Mouse (Mus musculus) gastrocnemius, adult 18-20 months (tissue): ENCODE results near the gene Noto. TPM values are rescaled to one million over a fixed set of nuclear protein-coding genes. Genes with fewer than 3 reads are reported as not detected.
A peak's percentile ranks its signal among the peaks of the same experiment; 100 is the strongest.
"Not testable (repeated sequence)": the region's sequence is repeated elsewhere in the genome, so short reads cannot be mapped to it uniquely, and the experiment has no call there.

Source experiments
- DNase-seq: peaks from one replicate; pipeline ENCODE4 v3.0.0; 2021; ENCODE audit warnings: low spot score
- total RNA-seq, 2 experiments: library from RNA; stranded (reverse); gene quantifications; 2 replicates each; pipeline ENCODE4 v1.2.3; 2021

The Noto gene
- total RNA-seq, 2 experiments from 2014 or later, result not detected

DNA sequence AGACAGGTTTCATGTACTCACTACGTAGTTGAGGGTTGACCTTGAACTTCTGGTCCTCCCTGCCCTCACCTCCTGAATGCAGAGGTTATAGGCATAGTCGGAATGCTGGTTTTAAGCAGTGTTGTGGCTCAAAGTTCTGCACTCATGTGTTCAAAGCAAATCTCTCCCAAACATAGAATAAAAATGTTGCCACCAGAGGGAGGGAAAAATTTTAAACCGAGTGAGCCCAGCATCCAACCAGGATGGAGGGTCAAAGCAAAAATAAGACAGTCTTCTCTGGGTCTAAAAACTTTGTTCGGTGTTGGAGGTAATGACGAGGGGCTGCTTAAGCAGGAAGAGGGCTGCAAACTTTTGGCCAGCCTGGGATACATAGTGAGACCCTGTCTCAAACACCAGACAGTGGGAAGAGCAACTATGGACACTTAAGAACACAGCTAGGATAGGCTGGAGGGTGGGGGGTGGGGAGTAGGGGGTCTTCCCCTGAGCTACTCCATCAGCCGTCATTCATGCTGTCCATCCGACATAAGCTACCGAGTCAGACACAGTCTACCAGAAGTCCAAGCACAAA, 7.7 kb downstream of the Noto start:
- DNase-seq, result no peak

DNA sequence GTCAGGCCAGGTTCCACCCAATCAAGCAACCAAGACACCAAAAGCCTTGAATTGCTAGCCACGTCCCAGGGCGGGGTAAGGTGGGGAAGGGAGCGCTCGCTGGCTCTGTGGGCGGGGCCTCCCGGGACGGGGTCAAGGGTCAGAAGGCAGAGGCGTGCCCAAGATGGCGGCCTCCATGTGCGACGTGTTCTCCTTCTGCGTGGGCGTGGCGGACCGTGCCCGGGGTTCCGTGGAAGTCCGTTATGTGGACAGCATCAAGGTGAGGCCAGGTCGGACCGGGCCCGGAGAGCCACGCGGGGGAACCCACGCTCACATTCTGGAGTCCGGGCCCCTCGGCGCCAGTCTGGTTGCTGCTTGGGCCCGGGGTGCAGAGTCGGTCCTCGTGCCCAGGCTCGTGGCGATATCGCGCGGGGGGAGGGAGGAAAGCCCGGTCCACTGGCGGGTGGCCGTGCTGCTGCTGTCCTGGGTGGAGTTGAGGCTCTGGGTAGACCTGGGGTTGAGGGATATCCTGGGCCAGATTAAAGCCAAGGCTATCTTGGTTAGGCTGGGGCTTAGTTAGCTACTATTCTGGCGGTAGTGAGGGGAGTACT, 8.3 kb downstream of the Noto start, which contains the start of gene Smyd5:
Smyd5 (plus strand) TSS at position 148 of the 590 bp plus-strand sequence.
- peak; percentile 90 for DNase-seq

DNA sequence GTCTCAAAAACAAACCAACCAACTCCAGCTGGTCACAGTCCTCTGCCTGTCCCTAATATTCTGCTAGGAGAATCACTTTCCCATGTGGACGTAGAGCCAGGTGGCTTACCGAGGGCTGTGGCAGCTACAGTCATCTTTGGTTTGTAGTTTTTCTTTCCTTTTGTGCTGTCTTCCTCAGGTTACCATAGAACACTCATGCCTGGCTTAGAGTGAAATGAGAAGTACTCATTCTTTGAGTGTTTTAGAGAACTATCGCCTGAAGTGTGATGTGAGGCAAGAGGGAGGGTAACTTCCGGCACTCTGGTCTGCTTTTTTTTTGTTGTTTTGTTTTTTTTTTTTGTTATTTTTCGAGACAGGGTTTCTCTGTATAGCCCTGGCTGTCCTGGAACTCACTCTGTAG, 10.2 kb downstream of the Noto start:
- no peak for DNase-seq

DNA sequence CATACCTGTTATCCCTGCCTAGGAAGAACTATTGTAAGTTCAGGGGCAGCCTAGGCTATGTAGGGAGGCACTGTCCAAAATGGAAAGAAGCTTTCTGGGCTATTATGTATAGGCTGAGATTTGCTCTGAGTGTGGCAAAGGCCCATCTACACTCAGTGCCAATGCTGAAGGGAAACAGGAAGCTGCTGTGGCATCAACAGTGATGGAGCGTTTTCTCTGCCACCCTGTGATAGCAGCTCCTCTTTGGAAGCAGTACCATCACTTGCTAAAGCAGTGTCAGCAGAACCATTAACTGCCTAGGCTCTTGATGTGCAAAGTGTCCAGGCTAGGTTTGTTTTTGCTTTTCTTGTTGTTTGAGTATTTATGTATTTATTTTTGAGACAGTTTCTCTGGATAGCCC, 12.5 kb downstream of the Noto start:
- DNase-seq, result no peak

DNA sequence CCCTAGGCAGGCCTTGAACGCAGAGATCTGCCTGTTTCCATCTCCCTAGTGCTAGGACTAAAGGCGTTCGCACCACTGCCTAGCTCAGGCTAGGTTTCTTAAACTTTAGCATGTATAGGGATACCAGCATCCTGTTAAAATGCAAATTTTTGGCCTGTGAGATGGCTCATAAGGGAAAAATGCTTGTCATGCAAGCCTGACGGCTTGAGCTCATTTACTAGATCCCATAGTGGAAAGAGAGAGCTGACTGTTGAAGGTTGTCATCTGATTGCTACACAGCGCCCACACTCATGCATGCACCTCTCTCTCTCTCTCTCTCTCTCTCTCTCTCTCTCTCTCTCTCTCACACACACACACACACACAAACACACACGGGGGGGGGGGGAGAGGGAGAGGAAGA, 12.9 kb downstream of the Noto start:
- DNase-seq, result no peak

DNA sequence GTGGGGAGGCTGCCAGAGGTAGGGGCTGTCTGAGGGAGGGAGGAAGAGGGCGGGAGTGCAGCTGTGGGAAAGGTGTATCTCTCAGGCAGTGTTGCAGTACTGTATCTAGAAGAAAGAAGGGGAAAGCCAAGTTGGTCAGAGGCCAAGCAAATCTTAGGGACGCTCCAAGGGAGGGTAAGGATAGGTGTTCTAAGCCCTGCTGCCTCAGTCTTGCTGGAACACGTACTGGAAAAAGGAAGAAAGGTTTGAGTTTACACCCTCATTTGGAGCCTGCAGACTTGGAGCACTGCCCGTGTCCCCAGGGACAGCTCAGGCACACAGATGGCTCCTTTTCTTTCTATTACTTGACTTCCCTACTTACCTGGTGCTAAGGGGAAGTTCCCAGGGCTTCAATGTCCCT, 17.5 kb downstream of the Noto start:
- DNase-seq, result no peak

DNA sequence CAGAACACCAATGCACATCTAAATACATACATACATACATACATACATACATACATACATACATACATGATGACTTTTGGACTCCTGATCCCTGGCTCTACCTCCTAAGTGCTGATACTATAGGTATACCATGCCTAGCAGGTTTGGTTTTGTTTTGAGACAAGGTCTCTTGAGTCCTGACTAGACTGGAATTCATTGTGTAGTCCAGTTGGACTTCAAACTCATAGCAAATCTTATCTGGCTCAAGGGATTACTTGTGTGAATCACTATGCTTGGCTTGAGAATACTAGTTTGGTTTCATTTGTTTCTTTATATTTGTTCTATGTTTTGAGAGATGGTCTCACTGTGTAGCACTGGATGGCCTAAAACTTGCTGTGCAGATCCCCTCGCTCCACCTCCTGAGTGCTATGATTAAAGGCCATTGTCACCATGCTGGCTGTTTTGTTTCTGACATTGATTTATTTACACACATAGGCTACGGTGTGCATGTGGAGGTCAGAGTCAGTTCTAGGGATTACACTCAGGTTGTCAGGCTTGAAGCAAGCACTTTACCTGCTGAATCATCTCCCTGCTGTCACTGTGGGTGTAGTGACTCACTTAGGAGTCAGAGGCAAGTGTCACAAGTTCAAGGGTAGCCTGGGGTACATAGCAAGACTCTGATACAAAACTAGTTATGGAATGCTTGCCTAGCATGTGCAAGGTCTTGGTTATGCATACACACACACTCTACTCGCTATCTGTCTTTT, 20.0 kb downstream of the Noto start:
- DNase-seq, result no peak

DNA sequence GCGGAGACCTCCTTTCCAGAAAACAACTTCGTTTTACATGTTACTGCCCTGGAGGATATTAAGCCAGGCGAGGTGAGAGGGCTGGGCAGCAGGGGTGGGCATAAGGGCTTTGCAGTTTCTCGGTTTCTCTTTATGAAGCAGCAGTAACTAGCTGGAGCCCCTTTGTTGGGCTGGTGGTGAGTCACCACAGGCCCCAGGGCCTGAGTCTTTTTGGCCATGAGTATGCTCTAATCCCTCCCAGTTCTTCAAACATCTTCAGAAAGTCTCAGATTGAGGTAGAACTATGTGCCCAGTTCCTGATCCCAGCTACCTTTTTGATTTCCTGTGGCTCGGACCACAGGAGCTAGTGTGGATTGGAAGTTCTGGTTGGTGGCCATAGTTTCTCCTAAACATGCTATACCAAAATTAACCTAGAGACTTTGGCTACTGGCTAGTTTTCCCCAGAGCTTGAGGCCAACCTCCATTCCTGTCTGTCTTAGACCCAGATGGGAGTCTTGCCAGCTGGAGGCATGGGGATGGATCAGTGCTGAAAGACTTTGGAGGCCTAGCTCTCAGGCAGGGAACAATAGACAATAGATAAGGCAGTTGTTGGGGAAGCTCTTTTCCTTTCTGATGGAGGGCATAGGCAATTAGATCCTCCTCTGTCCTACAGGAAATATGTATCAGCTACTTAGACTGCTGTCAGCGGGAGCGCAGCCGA, 20.7 kb downstream of the Noto start:
- no peak for DNase-seq

DNA sequence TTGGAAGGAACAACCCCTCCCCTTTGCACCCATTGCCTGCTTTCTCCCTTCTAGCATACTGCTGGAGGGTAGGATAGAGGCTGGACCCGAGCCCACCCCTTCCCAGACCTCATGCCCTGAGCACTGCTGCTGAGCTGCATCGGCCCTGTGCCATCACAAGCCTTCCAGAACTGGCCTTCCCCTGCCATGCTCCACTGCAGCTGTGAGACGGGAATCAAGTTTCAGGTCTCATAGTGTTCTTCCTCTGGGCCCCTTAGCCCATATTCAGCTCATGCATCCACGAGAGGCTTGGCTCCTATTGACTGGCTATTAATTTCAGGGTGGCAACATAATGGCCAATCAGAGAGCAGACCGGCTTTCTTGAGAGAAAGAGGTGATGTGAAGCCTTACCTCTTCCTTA, 21.6 kb downstream of the Noto start:
- peak; percentile 47 for DNase-seq

DNA sequence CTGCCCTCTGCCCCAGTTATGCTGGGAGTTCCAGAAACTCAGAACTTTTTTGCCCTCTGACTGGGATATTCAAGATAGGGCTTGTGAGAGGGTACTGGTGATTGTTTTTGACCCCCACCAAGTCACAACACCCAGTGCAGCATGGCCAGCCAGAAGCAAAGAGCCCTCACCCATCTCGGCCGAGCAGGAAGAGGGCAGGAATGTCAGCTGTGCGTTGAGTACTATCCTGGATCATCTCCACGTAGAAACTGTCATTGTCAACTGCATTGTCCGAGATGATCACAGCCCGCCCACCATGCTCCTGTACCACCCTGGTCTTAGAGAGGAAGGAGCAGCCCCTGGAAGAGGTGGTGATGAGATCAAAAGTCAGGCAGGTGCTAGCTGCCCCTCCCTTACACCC, 23.7 kb downstream of the Noto start:
- DNase-seq, result no peak

DNA sequence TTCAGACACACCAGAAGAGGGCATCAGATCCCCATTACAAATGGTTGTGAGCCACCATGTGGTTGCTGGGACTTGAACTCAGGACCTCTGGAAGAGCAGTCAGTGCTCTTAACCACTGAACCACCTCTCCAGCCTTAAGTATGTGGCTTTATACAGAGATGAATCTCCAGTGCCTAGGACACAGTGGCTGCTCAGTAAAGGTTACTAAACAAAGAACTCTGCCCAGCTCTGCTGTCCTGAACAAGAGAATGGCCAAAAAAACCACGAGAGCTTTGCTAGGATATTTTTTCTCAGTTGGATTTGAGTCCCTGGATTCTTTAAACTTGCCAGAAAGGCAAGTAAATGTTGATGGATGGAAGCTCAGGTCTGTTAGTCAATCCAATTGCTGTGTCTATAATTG, 26.5 kb downstream of the Noto start:
- not testable (repeated sequence) for DNase-seq

DNA sequence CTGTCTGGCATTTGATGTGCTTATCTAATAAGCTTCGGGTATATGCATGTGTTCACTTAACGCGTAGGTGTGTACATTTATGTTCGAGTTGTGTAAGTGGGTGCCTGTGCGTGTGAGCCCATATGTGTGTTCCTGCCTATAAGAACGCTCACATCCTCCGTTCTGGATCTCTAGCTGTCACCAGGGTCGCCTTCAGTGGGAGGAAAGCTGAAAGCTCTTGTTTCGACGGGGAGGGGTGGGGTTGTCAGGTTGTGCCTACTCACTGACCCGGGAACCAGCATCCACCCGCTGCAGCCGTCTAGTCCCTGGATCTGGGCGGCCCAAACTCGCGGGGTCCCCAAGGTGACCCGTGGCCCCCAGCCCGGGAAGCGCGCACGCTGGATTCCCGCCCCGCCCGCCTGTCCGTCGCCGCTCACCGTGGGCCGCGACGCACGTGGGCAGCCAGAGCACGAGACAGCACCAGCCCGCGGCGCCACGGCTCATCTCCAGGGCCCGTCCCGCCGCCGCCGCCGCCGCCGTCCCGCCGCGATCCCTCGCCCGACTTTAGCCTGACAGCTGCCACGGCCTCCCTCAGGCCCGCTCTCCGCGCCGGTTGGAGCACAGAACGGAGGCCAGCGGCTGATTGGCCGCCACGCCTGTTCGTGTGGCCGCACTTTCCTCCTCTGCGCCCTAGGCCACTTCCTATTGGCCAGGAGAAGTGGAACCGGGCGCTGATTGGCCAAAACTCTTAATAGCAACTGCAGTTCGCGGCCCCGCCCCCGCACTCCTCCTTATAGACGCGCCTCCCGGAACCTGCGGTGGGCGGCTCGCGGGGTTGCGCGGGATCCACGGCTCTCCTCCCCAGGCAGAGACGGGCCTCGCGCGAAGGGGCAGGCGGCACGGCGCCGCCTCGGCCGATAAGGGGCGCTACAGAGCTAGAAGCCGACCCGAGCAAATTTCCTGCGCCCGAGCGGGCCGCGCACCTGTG, 27.3 kb downstream of the Noto start, which contains the start of gene Cct7:
Cct7 (plus strand) TSS at position 818 of the 967 bp plus-strand sequence.
- peak; percentile 99 for DNase-seq

DNA sequence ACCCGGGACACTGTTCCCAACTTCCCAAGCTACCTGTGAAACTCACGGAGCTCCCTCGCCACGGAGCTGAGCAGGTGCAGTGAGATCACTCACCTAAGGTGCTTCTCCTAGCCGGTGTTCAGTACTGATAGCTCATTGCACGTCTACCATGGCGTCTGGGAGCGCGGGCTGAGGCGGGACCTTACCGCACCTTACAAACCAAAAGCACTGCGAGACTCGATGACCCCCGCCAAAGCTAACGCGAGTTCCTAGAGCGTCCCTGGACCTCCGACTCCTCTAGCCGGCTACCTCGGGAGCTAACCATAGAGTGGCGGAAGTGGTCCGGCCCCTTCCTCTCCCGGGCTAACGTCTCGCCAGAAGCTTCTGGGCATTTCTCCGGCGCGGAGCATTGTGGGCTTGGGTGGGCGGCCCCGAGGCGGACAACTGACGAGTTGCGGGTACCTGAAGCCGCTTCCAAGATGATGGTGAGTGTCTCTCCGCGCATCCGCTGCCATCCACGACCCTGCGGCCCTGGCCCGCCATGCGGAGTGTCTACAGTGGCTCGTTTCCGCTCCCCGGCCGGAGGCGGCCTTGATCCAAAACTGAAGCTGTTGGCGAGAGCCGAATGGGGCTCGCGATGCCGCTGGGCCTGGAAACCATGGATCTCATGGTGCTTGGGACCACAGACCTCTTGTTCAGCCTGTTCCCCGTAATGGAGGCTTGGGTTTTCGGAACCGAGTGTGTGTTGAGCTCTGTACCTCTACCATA, 28.2 kb downstream of the Noto start, which contains the start of gene Pradc1:
Pradc1 (minus strand) TSS at position 307 of the 747 bp plus-strand sequence.
- peak; percentile 99 for DNase-seq

DNA sequence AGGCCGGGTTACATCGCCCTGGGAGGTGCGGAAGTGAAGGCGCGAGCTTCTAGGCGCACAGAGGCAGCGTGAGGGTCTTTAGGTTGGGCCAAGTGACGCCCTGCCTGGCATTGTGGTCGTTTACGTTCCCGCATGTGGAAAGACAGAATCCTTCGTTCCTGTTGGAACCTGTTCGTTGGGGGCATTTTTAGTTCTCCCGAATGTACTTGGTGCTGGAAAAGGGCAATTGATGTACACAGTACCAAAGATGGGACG, 28.7 kb downstream of the Noto start:
- DNase-seq, result no peak

DNA sequence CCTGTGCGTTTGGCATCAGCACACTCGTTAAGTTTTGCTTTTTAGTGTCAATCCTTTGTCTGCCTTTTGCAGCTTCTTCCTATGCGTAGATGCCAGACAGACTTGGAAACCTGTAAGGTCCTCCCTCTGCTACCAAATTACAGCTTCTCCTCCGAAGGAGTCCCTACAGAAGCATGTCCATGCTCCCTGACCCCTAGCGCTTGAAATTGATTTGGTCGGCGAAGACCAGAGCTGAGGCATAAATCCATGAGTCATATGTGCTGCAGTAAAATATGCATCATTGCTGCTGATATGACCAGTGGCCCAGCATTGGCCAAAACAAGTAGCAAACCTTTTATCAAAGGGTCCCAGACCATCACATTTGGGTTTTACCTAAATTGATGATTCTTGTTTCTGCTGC, 29.1 kb downstream of the Noto start:
- DNase-seq, result no peak

DNA sequence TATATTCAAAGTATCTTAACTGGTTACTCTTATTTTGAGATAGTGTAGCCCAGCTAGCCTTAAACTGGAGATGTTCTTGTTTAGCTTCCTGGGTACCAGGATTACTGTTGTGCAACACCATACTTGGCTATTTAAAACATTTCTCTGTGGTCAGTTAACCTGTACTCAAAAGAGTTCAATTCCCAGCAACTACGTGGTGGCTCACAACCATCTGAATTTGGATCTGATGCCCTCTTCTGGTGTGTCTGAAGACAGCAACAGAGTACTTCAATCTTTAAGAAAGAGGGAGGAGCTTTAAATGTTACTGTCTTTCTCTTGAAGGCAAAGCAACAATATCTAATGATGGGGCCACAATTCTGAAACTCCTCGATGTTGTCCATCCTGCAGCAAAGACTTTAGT, 35.9 kb downstream of the Noto start:
- DNase-seq, result no peak

DNA sequence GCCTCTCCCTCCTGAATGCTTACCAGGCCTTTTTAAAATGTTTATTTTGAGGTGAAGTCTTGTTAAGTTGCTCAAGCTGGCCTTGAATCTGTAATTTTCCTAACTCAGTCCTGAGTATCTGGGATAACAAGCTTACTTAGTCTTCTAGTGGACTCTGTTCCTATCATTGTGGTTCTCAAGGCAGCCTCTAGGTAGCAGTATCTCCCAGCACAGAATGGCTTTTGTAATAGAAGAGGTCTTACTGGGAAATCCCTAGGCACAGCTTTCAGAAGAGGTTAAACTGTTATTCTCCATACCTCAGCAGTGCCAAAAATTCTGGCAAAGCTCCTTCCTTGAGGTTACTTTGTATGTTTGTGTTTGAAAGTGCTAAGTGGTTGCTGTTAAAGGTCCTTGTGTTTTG, 41.7 kb downstream of the Noto start:
- DNase-seq, result no peak

DNA sequence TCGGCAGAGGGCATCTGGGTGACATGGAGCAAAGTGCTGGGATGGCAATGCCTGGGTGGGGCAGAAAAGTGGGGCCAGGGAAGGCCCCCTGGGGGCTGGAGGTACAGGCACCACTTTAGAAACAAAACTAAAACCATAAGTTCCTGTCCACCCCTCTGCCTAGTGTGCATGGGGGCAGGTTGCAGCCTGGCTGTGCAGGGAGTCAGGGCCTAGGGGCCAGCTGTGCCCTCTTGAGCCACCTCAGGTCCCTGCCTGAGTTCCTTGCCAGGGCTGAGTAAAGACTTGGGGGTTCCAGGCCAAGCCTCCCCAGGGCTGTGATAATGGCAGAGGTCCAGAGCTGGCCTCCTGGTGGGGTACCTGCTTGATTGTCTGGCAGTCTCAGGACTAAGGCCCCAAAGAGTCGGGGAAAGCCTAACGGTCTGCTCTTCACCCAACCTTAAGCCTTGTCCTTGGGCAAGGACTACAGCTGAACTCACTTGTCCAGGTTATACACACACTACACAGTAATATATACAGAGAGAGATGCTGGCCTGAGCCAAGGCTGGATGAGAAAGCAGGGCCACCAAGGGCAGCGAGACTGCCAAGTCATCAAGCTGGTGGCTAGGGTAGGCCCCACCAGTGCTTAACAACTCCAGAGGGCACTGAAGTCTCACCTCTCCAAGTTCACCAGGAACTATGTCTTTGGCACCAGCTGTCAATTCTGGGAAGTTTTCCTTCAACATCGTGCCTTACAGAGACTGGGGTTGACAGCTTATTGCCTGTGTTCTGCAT, 46.2 kb downstream of the Noto start:
- DNase-seq, result no peak

DNA sequence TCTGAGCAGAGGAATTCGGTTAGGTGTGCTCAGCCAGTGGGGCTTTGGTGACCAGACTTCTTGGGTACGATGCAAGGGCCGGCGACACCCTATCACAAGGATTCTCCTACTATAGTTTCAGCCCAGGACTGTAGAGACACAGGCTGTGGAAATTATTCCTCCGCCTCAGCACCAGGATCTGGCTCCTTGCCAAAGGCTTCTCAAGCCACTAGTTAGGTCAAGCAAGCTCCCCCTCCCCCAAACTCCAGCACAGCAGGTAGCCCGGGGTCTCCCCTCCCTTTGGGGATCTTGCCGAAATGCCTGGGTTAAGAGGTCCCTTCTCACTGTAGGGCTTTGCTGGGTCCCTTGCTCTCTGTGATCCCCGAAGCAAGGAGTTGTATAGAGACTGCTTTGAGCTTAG, 48.3 kb downstream of the Noto start:
- DNase-seq, result no peak

DNA sequence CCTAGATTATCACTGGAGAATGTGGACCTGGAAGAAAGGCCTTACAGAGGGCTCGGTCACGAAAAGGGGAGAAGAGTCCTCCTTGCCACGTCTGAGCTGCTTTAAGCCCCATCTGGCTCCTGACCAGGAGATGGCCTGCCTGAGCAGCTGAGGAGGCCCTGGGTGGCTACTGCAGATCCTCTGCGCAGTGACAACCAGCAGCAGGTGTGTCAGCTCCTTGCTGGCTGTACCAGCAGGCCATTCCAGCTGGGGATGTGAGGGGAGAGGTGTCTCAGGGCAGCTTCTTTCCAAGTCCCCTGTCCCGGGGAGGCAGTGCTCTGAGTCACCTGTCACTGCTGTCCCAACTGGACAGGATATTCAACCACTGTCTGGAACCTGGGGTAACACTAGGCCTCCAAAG, 48.9 kb downstream of the Noto start:
- DNase-seq, result no peak
